Mouse (Mus musculus): ENCODE measurements around the gene Ap1s3. TPM values are rescaled to one million over a fixed set of nuclear protein-coding genes. Genes with fewer than 3 reads are reported as not detected.

Gene Ap1s3
- polyA plus RNA-seq, 1 experiment from 2014 or later, result 0.43 TPM

Other genes starting within 250 kb of the Ap1s3 start
- 7.1 and 7.9 TPM in 2 replicates for gene Scg2, start 231.9 kb downstream of the Ap1s3 start, polyA plus RNA-seq (2015; fragmentation: Nextera tagmentation; extraction: Ambion mirVana)
- gene Mrpl44, start 104.0 kb upstream of the Ap1s3 start, polyA plus RNA-seq (2015; fragmentation: Nextera tagmentation; extraction: Ambion mirVana), result 47.6 and 51.0 TPM in 2 replicates
- gene Wdfy1, start 104.2 kb upstream of the Ap1s3 start, polyA plus RNA-seq (2015; fragmentation: Nextera tagmentation; extraction: Ambion mirVana), result 32.9 and 41.8 TPM in 2 replicates
- 88.1 and 96.3 TPM in 2 replicates for gene Serpine2, start 189.2 kb upstream of the Ap1s3 start, polyA plus RNA-seq (2015; fragmentation: Nextera tagmentation; extraction: Ambion mirVana)